Mouse (Mus musculus) left cerebral cortex, adult 11 months (tissue): ENCODE results near the gene Hoxc11.

Experiments
- DNase-seq: peaks from one replicate; pipeline ENCODE4 v3.0.0; 2022; ENCODE audit warnings: low spot score

Hoxc11 gene

GRCm38 (mm10) chr15:102937036-102937666 lies 17.1 kb upstream of the Hoxc11 start:
- no peak for DNase-seq

GRCm38 (mm10) chr15:102939256-102940155 lies 14.7 kb upstream of the Hoxc11 start:
- no peak for DNase-seq

- no peak for DNase-seq
These were observed 11.3 kb upstream of the Hoxc11 start for GRCm38 (mm10) chr15:102942739-102943467.

- DNase-seq = no peak
These were observed 10.8 kb upstream of the Hoxc11 start for GRCm38 (mm10) chr15:102943468-102943813.

GRCm38 (mm10) chr15:102945185-102946077 lies 8.8 kb upstream of the Hoxc11 start:
- DNase-seq = no peak

- no peak for DNase-seq
These were observed 7.0 kb upstream of the Hoxc11 start for GRCm38 (mm10) chr15:102947276-102947675.

- DNase-seq = no peak
These were observed 5.4 kb upstream of the Hoxc11 start for GRCm38 (mm10) chr15:102948842-102949241.

GRCm38 (mm10) chr15:102949696-102950095 lies 4.5 kb upstream of the Hoxc11 start:
- no peak for DNase-seq

- no peak for DNase-seq
These were observed 3.4 kb upstream of the Hoxc11 start for GRCm38 (mm10) chr15:102950877-102951276.

GRCm38 (mm10) chr15:102953561-102953960 lies 666 bp upstream of the Hoxc11 start:
- no peak for DNase-seq

- no peak for DNase-seq
These were observed 768 bp downstream of the Hoxc11 start for GRCm38 (mm10) chr15:102955007-102955382.

GRCm38 (mm10) chr15:102955833-102956640 lies 1.8 kb downstream of the Hoxc11 start:
- DNase-seq = no peak

- no peak for DNase-seq
These were observed 2.7 kb downstream of the Hoxc11 start for GRCm38 (mm10) chr15:102956906-102957305.

GRCm38 (mm10) chr15:102959663-102960191 lies 5.5 kb downstream of the Hoxc11 start:
- DNase-seq = no peak

GRCm38 (mm10) chr15:102961728-102962127 lies 7.5 kb downstream of the Hoxc11 start:
- DNase-seq = no peak

GRCm38 (mm10) chr15:102962492-102962891 lies 8.3 kb downstream of the Hoxc11 start:
- DNase-seq = no peak

- no peak for DNase-seq
These were observed 9.0 kb downstream of the Hoxc11 start for GRCm38 (mm10) chr15:102963259-102963658.

- no peak for DNase-seq
These were observed 9.7 kb downstream of the Hoxc11 start for GRCm38 (mm10) chr15:102963671-102964640.
